Mouse (Mus musculus) neural tube, embryonic 14.5 days (tissue): ENCODE measurements around the gene Rgs2. TPM values are rescaled to one million over a fixed set of nuclear protein-coding genes. Genes with fewer than 3 reads are reported as not detected.

Experiments used
- ATAC-seq: fragments of 200-750 bp; cut with Nextera tagmentation; 2 replicates; pipeline ENCODE4 v1.8.0; 2017; ENCODE audit warnings: low read depth, mild to moderate bottlenecking, moderate TSS enrichment, moderate library complexity
- H3K27ac ChIP-seq: fragments of 300-500 bp; sonication (generic); 2 replicates; pipeline ENCODE4 v1.5.1; 2014; ENCODE audit warnings: low read depth, mild to moderate bottlenecking, control low read depth, low read length, moderate library complexity, mixed read lengths
- H3K27me3 ChIP-seq: fragments of 300-500 bp; sonication (generic); 2 replicates; pipeline ENCODE4 v1.6.1; 2014; ENCODE audit warnings: low read length; ENCODE audit not compliant: control insufficient read depth, insufficient read depth
- H3K36me3 ChIP-seq: fragments of 300-500 bp; sonication (generic); 2 replicates; pipeline ENCODE4 v1.6.1; 2014; ENCODE audit warnings: low read length, mixed read lengths; ENCODE audit not compliant: control insufficient read depth, insufficient read depth
- H3K4me1 ChIP-seq: fragments of 300-500 bp; sonication (generic); 2 replicates; pipeline ENCODE4 v1.6.1; 2014; ENCODE audit warnings: low read length; ENCODE audit not compliant: control insufficient read depth, insufficient read depth
- H3K4me2 ChIP-seq: fragments of 300-500 bp; sonication (generic); 2 replicates; pipeline ENCODE4 v1.6.1; 2014; ENCODE audit warnings: mild to moderate bottlenecking, low read depth, low read length, control low read depth
- H3K4me3 ChIP-seq: fragments of 300-500 bp; sonication (generic); 2 replicates; pipeline ENCODE4 v1.5.1; 2014; ENCODE audit warnings: low read depth, low read length, control low read depth, mixed read lengths
- H3K9ac ChIP-seq: fragments of 300-500 bp; sonication (generic); replicated peaks from 2 replicates; pipeline ENCODE4 v1.6.1; 2014; ENCODE audit warnings: low read depth, mild to moderate bottlenecking, control low read depth, low read length, mixed read lengths
- H3K9me3 ChIP-seq: fragments of 300-500 bp; sonication (generic); 2 replicates; pipeline ENCODE4 v1.6.1; 2016; ENCODE audit warnings: low read length; ENCODE audit not compliant: control insufficient read depth
- WGBS: fragments of 180-500 bp; shearing (Covaris S2); extraction: QIAGEN DNeasy Blood & Tissue Kit; methylation state at CpG from one replicate; pipeline ENCODE4 v1.1.7; 2014; 5-methylcytosine and 5-hydroxymethylcytosine counted together
- polyA plus RNA-seq: library from polyadenylated mRNA; unstranded; fragments of >200 nt; fragmentation: Nextera tagmentation; extraction: Ambion mirVana; gene quantifications from 2 replicates; pipeline ENCODE4 v1.2.1, GENCODE M21; 2014

Gene Rgs2
- polyA plus RNA-seq, 1 experiment from 2014 or later: 99.3 TPM

GRCm38 (mm10) chr1:143962301-143962700, 41.7 kb downstream of the Rgs2 start:
- no peak overlapping the region for H3K4me2 ChIP-seq
- H3K36me3 ChIP-seq: no peaks in the 10 kb centered on the region
- 78% methylated on average over 3 of the region's 3 CpGs for WGBS
- no peak overlapping the region for H3K4me3 ChIP-seq
- H3K4me1 ChIP-seq: no peaks in the 10 kb centered on the region
- no peak overlapping the region for H3K27ac ChIP-seq
- H3K27me3 ChIP-seq: no peaks in the 10 kb centered on the region
- no peak for ATAC-seq
- H3K9me3 ChIP-seq: no peaks in the 10 kb centered on the region
- no peak overlapping the region for H3K9ac ChIP-seq

GRCm38 (mm10) chr1:143960340-143960739, 43.6 kb downstream of the Rgs2 start:
- H3K27ac ChIP-seq: no peak overlapping the region
- WGBS: 91% methylated on average over 2 of the region's 2 CpGs
- H3K9ac ChIP-seq: no peak overlapping the region
- no peak overlapping the region for H3K4me3 ChIP-seq
- no peak overlapping the region for H3K4me2 ChIP-seq
- no peaks in the 10 kb centered on the region for H3K36me3 ChIP-seq
- no peak for ATAC-seq
- H3K4me1 ChIP-seq: no peaks in the 10 kb centered on the region
- H3K27me3 ChIP-seq: no peaks in the 10 kb centered on the region
- no peaks in the 10 kb centered on the region for H3K9me3 ChIP-seq

GRCm38 (mm10) chr1:143956090-143956489, 47.9 kb downstream of the Rgs2 start:
- no peaks in the 10 kb centered on the region for H3K27me3 ChIP-seq
- no peak overlapping the region for H3K27ac ChIP-seq
- 77% methylated on average over 1 of the region's 1 CpGs for WGBS
- no peaks in the 10 kb centered on the region for H3K4me1 ChIP-seq
- H3K36me3 ChIP-seq: no peaks in the 10 kb centered on the region
- no peak overlapping the region for H3K9ac ChIP-seq
- H3K4me2 ChIP-seq: no peak overlapping the region
- H3K9me3 ChIP-seq: no peaks in the 10 kb centered on the region
- ATAC-seq: no peak
- H3K4me3 ChIP-seq: no peak overlapping the region

DNA sequence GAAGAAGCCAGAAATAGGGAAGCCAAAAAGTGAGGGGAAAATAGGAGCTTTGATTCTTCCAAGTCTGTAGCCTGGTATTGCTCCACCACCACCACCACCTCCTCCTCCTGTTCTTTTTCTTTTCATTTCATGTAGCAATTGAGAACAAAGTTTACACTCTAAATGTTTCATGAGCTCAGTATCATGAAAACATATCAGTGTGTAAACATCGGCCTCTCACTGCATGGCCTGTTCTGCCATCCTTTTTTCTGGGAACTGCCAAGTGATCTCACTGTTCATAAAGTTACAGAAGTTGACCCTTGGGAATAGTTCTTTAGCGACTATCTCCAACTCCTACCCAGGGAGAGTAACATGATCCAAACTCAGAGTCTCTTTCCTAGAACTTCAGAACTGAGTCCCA, 51.1 kb downstream of the Rgs2 start:
- Histone ChIP-seq H3K4me3 (no peak overlapping the region), H3K9ac (no peak overlapping the region), H3K27ac (no peak overlapping the region), H3K4me2 (no peak overlapping the region), H3K4me1 (no peaks in the 10 kb centered on the region), H3K9me3 (no peaks in the 10 kb centered on the region), H3K27me3 (no peaks in the 10 kb centered on the region), H3K36me3 (no peaks in the 10 kb centered on the region)
- ATAC-seq: no peak
- 91% methylated on average over 2 of the region's 2 CpGs for WGBS

Other genes starting within 250 kb of the Rgs2 start
- 25.4 and 33.9 TPM in 2 replicates for gene Trove2, start 227.1 kb downstream of the Rgs2 start, polyA plus RNA-seq
- 53.1 and 57.8 TPM in 2 replicates for gene Uchl5, start 226.9 kb downstream of the Rgs2 start, polyA plus RNA-seq
- gene Rgs13, start 173.2 kb upstream of the Rgs2 start, polyA plus RNA-seq: 0.23 and 0.40 TPM in 2 replicates
- gene Rgs1, start 245.1 kb upstream of the Rgs2 start, polyA plus RNA-seq: not detected in 2 replicates